Mouse (Mus musculus) bone marrow, adult 2 months (tissue): Measurements from ENCODE around the gene Mical3.

Experiments used
- CTCF ChIP-seq: fragments of 200-500 bp; IDR thresholded peaks from 2 replicates; pipeline ENCODE4 v1.5.1; 2011; ENCODE audit warnings: low read length, control low read depth; ENCODE audit not compliant: control insufficient read depth, insufficient read depth
- POLR2A ChIP-seq: fragments of 200-500 bp; IDR thresholded peaks from 2 replicates; pipeline ENCODE4 v1.6.1; 2011; ENCODE audit warnings: low read depth, mild to moderate bottlenecking, control low read depth, low read length, borderline replicate concordance; ENCODE audit not compliant: control insufficient read depth

DNA sequence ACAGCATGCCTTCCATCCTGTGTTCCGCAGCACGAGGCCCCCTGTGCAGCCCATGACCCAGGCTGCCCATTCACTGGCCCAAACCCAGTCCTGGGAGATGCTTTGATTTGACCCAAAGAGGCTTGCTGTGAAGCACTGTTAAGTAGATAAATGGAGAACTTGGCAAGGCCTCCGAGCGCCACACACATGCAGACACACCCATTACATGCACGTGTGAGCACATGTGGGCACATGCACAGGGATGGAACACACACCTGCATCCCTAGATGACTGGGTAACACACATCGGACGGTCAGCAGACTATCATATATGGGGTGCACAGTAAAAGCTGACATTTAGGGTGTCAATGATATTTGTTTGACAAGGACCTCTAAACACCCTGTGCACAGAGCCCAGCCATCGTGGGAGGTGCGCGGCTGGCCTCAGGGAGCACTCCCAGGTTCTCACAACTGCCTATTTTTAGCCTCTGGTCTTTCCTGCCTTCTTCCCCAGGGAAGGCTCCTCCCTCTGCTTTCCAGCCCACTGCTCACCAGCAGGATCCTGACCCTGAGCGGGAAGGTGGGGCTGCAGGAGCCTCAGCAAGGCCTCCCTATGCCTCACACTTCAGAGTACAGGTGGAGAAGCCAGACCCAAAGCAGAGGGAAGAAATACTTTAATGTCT, 63.2 kb downstream of the Mical3 start:
- TF ChIP-seq CTCF (no peak), POLR2A (no peak)
